Mouse (Mus musculus): ENCODE results near the gene Lin54. TPM values are rescaled to one million over a fixed set of nuclear protein-coding genes. Genes with fewer than 3 reads are reported as not detected.

Lin54 gene
- polyA plus RNA-seq (2014; fragmentation: Nextera tagmentation; extraction: Ambion mirVana): 7.9 and 9.8 TPM in 2 replicates

- H3K4me2 ChIP-seq (ENCODE audit: low read depth, low read length): peak within 1 kb of the TSS; percentile 93
- WGBS: 0% methylated on average over 40 of the region's 60 CpGs
- peak within 1 kb of the TSS; percentile 66; the same call in 1 of the 2 replicates for H3K27ac ChIP-seq (ENCODE audit: low read depth, low read length)
- peak; percentile 95 for ATAC-seq (ENCODE audit: low read depth)
- H3K9ac ChIP-seq (replicated peaks; ENCODE audit: low read depth, low read length): peak within 1 kb of the TSS; percentile 54
- peak within 1 kb of the TSS; percentile 57 for H3K4me3 ChIP-seq (ENCODE audit: low read depth, low read length)
- no peaks in the 10 kb centered on the region for H3K36me3 ChIP-seq (ENCODE audit: control insufficient read depth, insufficient read depth, low read length)
- H3K9me3 ChIP-seq (ENCODE audit: control insufficient read depth, low read length): no peaks in the 10 kb centered on the region
- peaks cover 13% of the 10 kb centered on the region for H3K4me1 ChIP-seq (ENCODE audit: control insufficient read depth, insufficient read depth, low read length)
- H3K27me3 ChIP-seq (ENCODE audit: control insufficient read depth, insufficient read depth, low read length): no peaks in the 10 kb centered on the region
These were observed at the start of gene Lin54 for GRCm38 (mm10) chr5:100500458-100500961. Gene Lin54, minus strand, starts transcription at chr5:100500639.

GRCm38 (mm10) chr5:100550151-100550550 is 49.7 kb upstream of the Lin54 start:
- WGBS: 94% methylated on average over 1 of the region's 1 CpGs
- H3K9ac ChIP-seq (replicated peaks; ENCODE audit: low read depth, low read length): no peak overlapping the region
- no peaks in the 10 kb centered on the region for H3K4me1 ChIP-seq (ENCODE audit: control insufficient read depth, insufficient read depth, low read length)
- no peaks in the 10 kb centered on the region for H3K9me3 ChIP-seq (ENCODE audit: control insufficient read depth, low read length)
- no peak for ATAC-seq (ENCODE audit: low read depth)
- no peak overlapping the region for H3K27ac ChIP-seq (ENCODE audit: low read depth, low read length)
- H3K4me2 ChIP-seq (ENCODE audit: low read depth, low read length): no peak overlapping the region
- H3K27me3 ChIP-seq (ENCODE audit: control insufficient read depth, insufficient read depth, low read length): no peaks in the 10 kb centered on the region
- H3K36me3 ChIP-seq (ENCODE audit: control insufficient read depth, insufficient read depth, low read length): peaks cover 19% of the 10 kb centered on the region
- no peak overlapping the region for H3K4me3 ChIP-seq (ENCODE audit: low read depth, low read length)

GRCm38 (mm10) chr5:100549311-100549710 is 48.9 kb upstream of the Lin54 start:
- H3K9ac ChIP-seq (replicated peaks; ENCODE audit: low read depth, low read length): no peak overlapping the region
- ATAC-seq (ENCODE audit: low read depth): no peak
- H3K4me3 ChIP-seq (ENCODE audit: low read depth, low read length): no peak overlapping the region
- WGBS: 96% methylated on average over 4 of the region's 4 CpGs
- peaks cover 26% of the 10 kb centered on the region for H3K36me3 ChIP-seq (ENCODE audit: control insufficient read depth, insufficient read depth, low read length)
- H3K4me2 ChIP-seq (ENCODE audit: low read depth, low read length): no peak overlapping the region
- H3K4me1 ChIP-seq (ENCODE audit: control insufficient read depth, insufficient read depth, low read length): no peaks in the 10 kb centered on the region
- no peak overlapping the region for H3K27ac ChIP-seq (ENCODE audit: low read depth, low read length)
- H3K9me3 ChIP-seq (ENCODE audit: control insufficient read depth, low read length): no peaks in the 10 kb centered on the region
- no peaks in the 10 kb centered on the region for H3K27me3 ChIP-seq (ENCODE audit: control insufficient read depth, insufficient read depth, low read length)

GRCm38 (mm10) chr5:100548236-100548635 is 47.8 kb upstream of the Lin54 start:
- no peak for ATAC-seq (ENCODE audit: low read depth)
- H3K4me1 ChIP-seq (ENCODE audit: control insufficient read depth, insufficient read depth, low read length): no peaks in the 10 kb centered on the region
- no peaks in the 10 kb centered on the region for H3K27me3 ChIP-seq (ENCODE audit: control insufficient read depth, insufficient read depth, low read length)
- no peaks in the 10 kb centered on the region for H3K9me3 ChIP-seq (ENCODE audit: control insufficient read depth, low read length)
- H3K27ac ChIP-seq (ENCODE audit: low read depth, low read length): no peak overlapping the region
- WGBS: 97% methylated on average over 2 of the region's 2 CpGs
- no peak overlapping the region for H3K9ac ChIP-seq (replicated peaks; ENCODE audit: low read depth, low read length)
- no peak overlapping the region for H3K4me2 ChIP-seq (ENCODE audit: low read depth, low read length)
- peaks cover 30% of the 10 kb centered on the region for H3K36me3 ChIP-seq (ENCODE audit: control insufficient read depth, insufficient read depth, low read length)
- no peak overlapping the region for H3K4me3 ChIP-seq (ENCODE audit: low read depth, low read length)

GRCm38 (mm10) chr5:100546294-100547080 is 46.0 kb upstream of the Lin54 start:
- Histone ChIP-seq H3K4me2 (ENCODE audit: low read depth, low read length) (no peak overlapping the region), H3K27me3 (ENCODE audit: control insufficient read depth, insufficient read depth, low read length) (no peaks in the 10 kb centered on the region), H3K9ac (replicated peaks; ENCODE audit: low read depth, low read length) (no peak overlapping the region), H3K4me1 (ENCODE audit: control insufficient read depth, insufficient read depth, low read length) (no peaks in the 10 kb centered on the region), H3K27ac (ENCODE audit: low read depth, low read length) (no peak overlapping the region), H3K9me3 (ENCODE audit: control insufficient read depth, low read length) (no peaks in the 10 kb centered on the region), H3K4me3 (ENCODE audit: low read depth, low read length) (no peak overlapping the region), H3K36me3 (ENCODE audit: control insufficient read depth, insufficient read depth, low read length) (peaks cover 44% of the 10 kb centered on the region)
- ATAC-seq (ENCODE audit: low read depth): no peak
- 93% methylated on average over 6 of the region's 6 CpGs for WGBS

GRCm38 (mm10) chr5:100536638-100537037 is 36.2 kb upstream of the Lin54 start:
- Histone ChIP-seq H3K36me3 (ENCODE audit: control insufficient read depth, insufficient read depth, low read length) (peaks cover 36% of the 10 kb centered on the region), H3K27me3 (ENCODE audit: control insufficient read depth, insufficient read depth, low read length) (no peaks in the 10 kb centered on the region), H3K4me1 (ENCODE audit: control insufficient read depth, insufficient read depth, low read length) (no peaks in the 10 kb centered on the region), H3K27ac (ENCODE audit: low read depth, low read length) (no peak overlapping the region), H3K9me3 (ENCODE audit: control insufficient read depth, low read length) (no peaks in the 10 kb centered on the region), H3K9ac (replicated peaks; ENCODE audit: low read depth, low read length) (no peak overlapping the region), H3K4me2 (ENCODE audit: low read depth, low read length) (no peak overlapping the region), H3K4me3 (ENCODE audit: low read depth, low read length) (no peak overlapping the region)
- WGBS: 96% methylated on average over 3 of the region's 3 CpGs
- ATAC-seq (ENCODE audit: low read depth): no peak

- H3K9ac ChIP-seq (replicated peaks; ENCODE audit: low read depth, low read length): no peak overlapping the region
- no peak for ATAC-seq (ENCODE audit: low read depth)
- H3K4me1 ChIP-seq (ENCODE audit: control insufficient read depth, insufficient read depth, low read length): no peaks in the 10 kb centered on the region
- no peak overlapping the region for H3K4me2 ChIP-seq (ENCODE audit: low read depth, low read length)
- no peak overlapping the region for H3K4me3 ChIP-seq (ENCODE audit: low read depth, low read length)
- no peak overlapping the region for H3K27ac ChIP-seq (ENCODE audit: low read depth, low read length)
- 76% methylated on average over 7 of the region's 7 CpGs for WGBS
- no peaks in the 10 kb centered on the region for H3K9me3 ChIP-seq (ENCODE audit: control insufficient read depth, low read length)
- H3K27me3 ChIP-seq (ENCODE audit: control insufficient read depth, insufficient read depth, low read length): no peaks in the 10 kb centered on the region
- H3K36me3 ChIP-seq (ENCODE audit: control insufficient read depth, insufficient read depth, low read length): peaks cover 42% of the 10 kb centered on the region
These were observed 35.4 kb upstream of the Lin54 start for GRCm38 (mm10) chr5:100535826-100536225.

- no peaks in the 10 kb centered on the region for H3K9me3 ChIP-seq (ENCODE audit: control insufficient read depth, low read length)
- no peak overlapping the region for H3K4me3 ChIP-seq (ENCODE audit: low read depth, low read length)
- no peak overlapping the region for H3K4me2 ChIP-seq (ENCODE audit: low read depth, low read length)
- H3K4me1 ChIP-seq (ENCODE audit: control insufficient read depth, insufficient read depth, low read length): no peaks in the 10 kb centered on the region
- no peak overlapping the region for H3K9ac ChIP-seq (replicated peaks; ENCODE audit: low read depth, low read length)
- 84% methylated on average over 7 of the region's 7 CpGs for WGBS
- H3K27me3 ChIP-seq (ENCODE audit: control insufficient read depth, insufficient read depth, low read length): no peaks in the 10 kb centered on the region
- no peak overlapping the region for H3K27ac ChIP-seq (ENCODE audit: low read depth, low read length)
- peaks cover 27% of the 10 kb centered on the region for H3K36me3 ChIP-seq (ENCODE audit: control insufficient read depth, insufficient read depth, low read length)
- ATAC-seq (ENCODE audit: low read depth): no peak
These were observed 25.7 kb upstream of the Lin54 start for GRCm38 (mm10) chr5:100526164-100526563.

- no peak overlapping the region for H3K27ac ChIP-seq (ENCODE audit: low read depth, low read length)
- no peak overlapping the region for H3K9ac ChIP-seq (replicated peaks; ENCODE audit: low read depth, low read length)
- no peak overlapping the region for H3K4me3 ChIP-seq (ENCODE audit: low read depth, low read length)
- no peaks in the 10 kb centered on the region for H3K9me3 ChIP-seq (ENCODE audit: control insufficient read depth, low read length)
- peaks cover 21% of the 10 kb centered on the region for H3K36me3 ChIP-seq (ENCODE audit: control insufficient read depth, insufficient read depth, low read length)
- no peaks in the 10 kb centered on the region for H3K27me3 ChIP-seq (ENCODE audit: control insufficient read depth, insufficient read depth, low read length)
- no peak overlapping the region for H3K4me2 ChIP-seq (ENCODE audit: low read depth, low read length)
- no peak for ATAC-seq (ENCODE audit: low read depth)
- 83% methylated on average over 3 of the region's 3 CpGs for WGBS
- H3K4me1 ChIP-seq (ENCODE audit: control insufficient read depth, insufficient read depth, low read length): no peaks in the 10 kb centered on the region
These were observed 25.2 kb upstream of the Lin54 start for GRCm38 (mm10) chr5:100525620-100526019.

All from neural tube, embryonic 14.5 days (tissue).